Mouse (Mus musculus): ENCODE measurements at regions not wholly inside any gene's neighbourhood (a gene's known extent, or its start where the extent isn't known, plus 50 kb on each side); places are given as distances from the start of the nearest gene placed in this dataset.

GRCm38 (mm10) chr3:34196451-34197162, 115.5 kb upstream of the Dnajc19 start:
- no peak for TF ChIP-seq CTCF (IDR thresholded peaks at IDR 0.05; ENCODE audit: low read depth, low read length)
- no peak for TF ChIP-seq POLR2A (IDR thresholded peaks at IDR 0.05; ENCODE audit: insufficient read depth, low read length)
- TF ChIP-seq EP300 (IDR thresholded peaks at IDR 0.05; ENCODE audit: insufficient read depth, low read depth, low read length) = no peak
- Histone ChIP-seq H3K9ac (ENCODE audit: low read depth, poor library complexity, severe bottlenecking) (no peak overlapping the region), H3K27ac (ENCODE audit: insufficient read depth, low read length) (no peak overlapping the region), H3K4me1 (ENCODE audit: control insufficient read depth, insufficient read depth, low read length) (no peaks in the 10 kb centered on the region), H3K27me3 (ENCODE audit: control insufficient read depth, insufficient read depth, low read length, poor library complexity, severe bottlenecking) (no peaks in the 10 kb centered on the region), H3K9me3 (replicated peaks; ENCODE audit: control insufficient read depth, insufficient read depth, low read length, poor library complexity, severe bottlenecking) (no peaks in the 10 kb centered on the region), H3K4me3 (ENCODE audit: low read depth, low read length) (no peak overlapping the region), H3K36me3 (ENCODE audit: control insufficient read depth, insufficient read depth, low read length, poor library complexity, severe bottlenecking) (no peaks in the 10 kb centered on the region)

DNA sequence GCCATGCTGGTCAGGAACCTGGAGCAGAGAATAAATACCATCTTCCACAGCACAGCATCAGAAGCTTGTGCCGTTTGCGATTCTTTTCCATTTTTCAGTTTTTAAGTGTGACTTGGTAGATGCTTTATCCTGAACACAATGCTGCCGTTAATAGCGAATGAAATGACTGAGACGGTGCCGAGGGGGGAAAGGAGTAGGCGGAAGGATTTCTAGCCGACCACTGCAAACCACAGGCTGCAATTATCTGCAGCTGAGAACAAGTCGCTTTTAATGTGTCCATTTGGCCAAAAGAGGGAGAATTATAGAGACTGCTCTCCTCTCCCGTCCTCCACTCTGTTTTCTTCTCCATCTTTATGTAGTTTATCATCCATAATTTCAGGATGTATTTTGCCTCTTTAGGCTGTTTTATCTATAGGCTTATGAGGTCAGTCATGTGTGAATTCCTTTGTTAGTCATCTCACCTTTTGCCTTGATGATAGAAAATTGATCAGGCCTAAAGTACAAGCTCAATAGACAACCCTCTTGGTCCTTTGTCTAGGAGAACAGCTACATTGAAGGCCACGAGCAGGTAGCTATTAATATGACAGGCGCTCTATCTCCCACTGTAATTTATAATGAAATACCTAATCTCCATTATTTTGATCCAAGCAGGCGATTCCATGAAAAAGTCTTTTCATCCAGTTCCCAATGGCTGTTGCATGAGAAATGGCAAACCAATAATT, 114.8 kb upstream of the Dnajc19 start:
- no peak overlapping the region for H3K9ac ChIP-seq (ENCODE audit: low read depth, poor library complexity, severe bottlenecking)
- H3K27me3 ChIP-seq (ENCODE audit: control insufficient read depth, insufficient read depth, low read length, poor library complexity, severe bottlenecking) = no peaks in the 10 kb centered on the region
- no peak overlapping the region for H3K4me3 ChIP-seq (ENCODE audit: low read depth, low read length)
- TF ChIP-seq EP300 (IDR thresholded peaks at IDR 0.05; ENCODE audit: insufficient read depth, low read depth, low read length) = no peak
- TF ChIP-seq POLR2A (IDR thresholded peaks at IDR 0.05; ENCODE audit: insufficient read depth, low read length) = no peak
- no peak for TF ChIP-seq CTCF (IDR thresholded peaks at IDR 0.05; ENCODE audit: low read depth, low read length)
- H3K4me1 ChIP-seq (ENCODE audit: control insufficient read depth, insufficient read depth, low read length) = no peaks in the 10 kb centered on the region
- no peak overlapping the region for H3K27ac ChIP-seq (ENCODE audit: insufficient read depth, low read length)
- H3K36me3 ChIP-seq (ENCODE audit: control insufficient read depth, insufficient read depth, low read length, poor library complexity, severe bottlenecking) = no peaks in the 10 kb centered on the region
- no peaks in the 10 kb centered on the region for H3K9me3 ChIP-seq (replicated peaks; ENCODE audit: control insufficient read depth, insufficient read depth, low read length, poor library complexity, severe bottlenecking)

DNA sequence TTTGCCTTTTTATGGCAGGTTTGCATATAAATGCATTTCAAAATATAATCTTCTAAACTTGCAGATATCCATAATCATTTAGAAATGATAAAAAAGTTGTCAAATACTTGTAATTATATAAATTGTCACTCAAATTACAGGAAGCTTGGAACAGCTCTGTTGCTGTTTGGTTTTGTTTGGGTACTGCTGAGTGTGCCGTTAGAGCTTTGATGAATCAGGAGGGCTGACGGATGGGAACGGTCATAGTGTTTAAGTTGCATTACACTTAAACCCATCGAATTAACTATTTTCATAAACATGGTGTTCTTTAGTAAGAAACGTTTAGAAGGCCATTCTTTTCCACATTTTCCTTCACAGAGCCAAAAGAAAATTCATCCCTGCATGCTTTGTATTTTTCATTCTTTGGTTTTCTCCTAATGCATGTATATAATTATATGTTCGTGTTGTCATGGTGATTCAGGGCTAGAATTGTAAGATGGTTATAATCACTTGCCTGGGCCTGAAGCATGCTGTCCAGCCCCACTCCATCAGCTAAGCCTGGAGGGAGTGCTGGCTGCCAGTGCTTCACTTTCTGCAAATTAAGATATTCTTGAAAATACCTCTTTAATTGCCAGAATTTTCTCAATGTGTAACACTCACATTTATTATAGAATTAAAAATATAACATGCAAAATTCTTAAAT, 92.4 kb upstream of the Dnajc19 start:
- Histone ChIP-seq H3K9me3 (replicated peaks; ENCODE audit: control insufficient read depth, insufficient read depth, low read length, poor library complexity, severe bottlenecking) (no peaks in the 10 kb centered on the region), H3K36me3 (ENCODE audit: control insufficient read depth, insufficient read depth, low read length, poor library complexity, severe bottlenecking) (no peaks in the 10 kb centered on the region), H3K27ac (ENCODE audit: insufficient read depth, low read length) (no peak overlapping the region), H3K9ac (ENCODE audit: low read depth, poor library complexity, severe bottlenecking) (no peak overlapping the region), H3K27me3 (ENCODE audit: control insufficient read depth, insufficient read depth, low read length, poor library complexity, severe bottlenecking) (no peaks in the 10 kb centered on the region), H3K4me1 (ENCODE audit: control insufficient read depth, insufficient read depth, low read length) (no peaks in the 10 kb centered on the region), H3K4me3 (ENCODE audit: low read depth, low read length) (no peak overlapping the region)
- no peak for TF ChIP-seq CTCF (IDR thresholded peaks at IDR 0.05; ENCODE audit: low read depth, low read length)
- TF ChIP-seq POLR2A (IDR thresholded peaks at IDR 0.05; ENCODE audit: insufficient read depth, low read length) = no peak
- no peak for TF ChIP-seq EP300 (IDR thresholded peaks at IDR 0.05; ENCODE audit: insufficient read depth, low read depth, low read length)

DNA sequence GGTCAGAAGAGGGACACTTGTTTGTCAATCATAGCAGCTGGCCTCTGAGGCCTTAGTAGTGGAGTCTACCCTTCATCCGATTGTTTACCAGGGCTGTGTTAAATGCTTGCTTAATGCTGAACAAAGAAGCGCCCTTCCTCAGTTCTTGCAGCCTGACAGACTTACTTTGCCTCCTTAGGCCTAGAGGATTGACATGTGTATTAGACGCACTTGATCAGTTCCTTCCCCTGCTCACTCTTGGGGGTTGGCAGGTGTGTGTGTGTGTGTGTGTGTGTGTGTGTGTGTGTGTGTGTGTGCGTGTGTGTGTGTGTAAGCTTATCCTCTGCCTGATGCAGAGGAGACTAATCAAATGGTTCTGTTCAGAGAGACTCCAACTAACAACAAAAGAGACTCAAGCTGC, 91.8 kb upstream of the Dnajc19 start:
- Histone ChIP-seq H3K9me3 (replicated peaks; ENCODE audit: control insufficient read depth, insufficient read depth, low read length, poor library complexity, severe bottlenecking) (no peaks in the 10 kb centered on the region), H3K4me1 (ENCODE audit: control insufficient read depth, insufficient read depth, low read length) (no peaks in the 10 kb centered on the region), H3K27ac (ENCODE audit: insufficient read depth, low read length) (no peak overlapping the region), H3K9ac (ENCODE audit: low read depth, poor library complexity, severe bottlenecking) (no peak overlapping the region), H3K4me3 (ENCODE audit: low read depth, low read length) (no peak overlapping the region), H3K27me3 (ENCODE audit: control insufficient read depth, insufficient read depth, low read length, poor library complexity, severe bottlenecking) (no peaks in the 10 kb centered on the region), H3K36me3 (ENCODE audit: control insufficient read depth, insufficient read depth, low read length, poor library complexity, severe bottlenecking) (no peaks in the 10 kb centered on the region)
- TF ChIP-seq EP300 (IDR thresholded peaks at IDR 0.05; ENCODE audit: insufficient read depth, low read depth, low read length) (no peak), POLR2A (IDR thresholded peaks at IDR 0.05; ENCODE audit: insufficient read depth, low read length) (no peak), CTCF (IDR thresholded peaks at IDR 0.05; ENCODE audit: low read depth, low read length) (no peak)

DNA sequence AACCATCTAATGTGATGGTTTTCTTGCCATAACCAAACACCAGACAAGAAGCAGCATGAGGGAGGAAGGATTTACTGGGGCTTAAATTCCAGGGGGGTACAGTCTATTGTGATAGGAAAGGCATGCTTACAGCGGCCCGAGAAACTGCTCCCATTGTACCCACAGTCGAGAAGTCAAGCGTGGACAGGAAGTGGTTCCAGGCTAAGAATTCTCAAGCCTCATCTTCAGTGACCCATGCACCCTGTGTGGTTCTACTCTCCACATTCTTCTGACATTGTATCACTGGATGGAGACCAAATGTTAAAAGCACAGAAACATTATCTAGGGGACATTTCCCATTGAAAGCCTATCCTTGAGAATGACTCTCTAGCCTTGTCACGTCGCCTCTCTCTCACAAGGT, 90.8 kb upstream of the Dnajc19 start:
- no peak overlapping the region for H3K4me3 ChIP-seq (ENCODE audit: low read depth, low read length)
- H3K36me3 ChIP-seq (ENCODE audit: control insufficient read depth, insufficient read depth, low read length, poor library complexity, severe bottlenecking) = no peaks in the 10 kb centered on the region
- no peaks in the 10 kb centered on the region for H3K9me3 ChIP-seq (replicated peaks; ENCODE audit: control insufficient read depth, insufficient read depth, low read length, poor library complexity, severe bottlenecking)
- H3K27ac ChIP-seq (ENCODE audit: insufficient read depth, low read length) = no peak overlapping the region
- H3K9ac ChIP-seq (ENCODE audit: low read depth, poor library complexity, severe bottlenecking) = no peak overlapping the region
- H3K4me1 ChIP-seq (ENCODE audit: control insufficient read depth, insufficient read depth, low read length) = no peaks in the 10 kb centered on the region
- H3K27me3 ChIP-seq (ENCODE audit: control insufficient read depth, insufficient read depth, low read length, poor library complexity, severe bottlenecking) = no peaks in the 10 kb centered on the region
- TF ChIP-seq POLR2A (IDR thresholded peaks at IDR 0.05; ENCODE audit: insufficient read depth, low read length) (no peak), EP300 (IDR thresholded peaks at IDR 0.05; ENCODE audit: insufficient read depth, low read depth, low read length) (no peak), CTCF (IDR thresholded peaks at IDR 0.05; ENCODE audit: low read depth, low read length) (no peak)

DNA sequence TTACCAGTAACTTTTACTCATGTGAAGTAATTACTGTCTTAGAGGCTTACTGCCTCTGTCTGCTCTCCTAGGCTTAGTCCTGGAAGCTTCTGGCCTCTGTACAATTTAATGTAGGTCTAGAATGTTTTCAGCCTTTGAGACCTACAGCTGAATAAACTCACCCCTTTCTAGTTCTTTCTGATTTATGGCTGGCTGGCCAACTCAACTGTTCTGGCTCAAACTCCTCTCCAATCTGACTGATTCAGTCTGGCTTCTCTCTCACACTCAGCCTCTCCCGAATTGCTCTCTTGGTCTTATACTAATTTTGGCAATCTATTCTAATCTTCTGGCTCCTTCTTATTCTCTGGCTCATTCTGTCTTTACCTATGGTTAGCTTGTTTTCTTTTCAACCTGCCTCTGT, 87.0 kb upstream of the Dnajc19 start:
- H3K27me3 ChIP-seq (ENCODE audit: control insufficient read depth, insufficient read depth, low read length, poor library complexity, severe bottlenecking) = no peaks in the 10 kb centered on the region
- no peak overlapping the region for H3K27ac ChIP-seq (ENCODE audit: insufficient read depth, low read length)
- TF ChIP-seq EP300 (IDR thresholded peaks at IDR 0.05; ENCODE audit: insufficient read depth, low read depth, low read length) = no peak
- TF ChIP-seq CTCF (IDR thresholded peaks at IDR 0.05; ENCODE audit: low read depth, low read length) = no peak
- TF ChIP-seq POLR2A (IDR thresholded peaks at IDR 0.05; ENCODE audit: insufficient read depth, low read length) = no peak
- no peak overlapping the region for H3K9ac ChIP-seq (ENCODE audit: low read depth, poor library complexity, severe bottlenecking)
- no peaks in the 10 kb centered on the region for H3K9me3 ChIP-seq (replicated peaks; ENCODE audit: control insufficient read depth, insufficient read depth, low read length, poor library complexity, severe bottlenecking)
- H3K36me3 ChIP-seq (ENCODE audit: control insufficient read depth, insufficient read depth, low read length, poor library complexity, severe bottlenecking) = no peaks in the 10 kb centered on the region
- H3K4me1 ChIP-seq (ENCODE audit: control insufficient read depth, insufficient read depth, low read length) = no peaks in the 10 kb centered on the region
- H3K4me3 ChIP-seq (ENCODE audit: low read depth, low read length) = no peak overlapping the region

All from ES-Bruce4 (cell line).